Mouse (Mus musculus) embryonic facial prominence, embryonic 11.5 days (tissue): Measurements from ENCODE around the gene Gm20532. TPM values are rescaled to one million over a fixed set of nuclear protein-coding genes. Genes with fewer than 3 reads are reported as not detected.
A peak's percentile ranks its signal among the peaks of the same experiment; 100 is the strongest.

Source experiments
- ATAC-seq: fragments of 200-750 bp; cut with Nextera tagmentation; replicated peaks from 2 replicates; pipeline ENCODE4 v1.8.0; 2017; ENCODE audit warnings: low read depth; ENCODE audit not compliant: insufficient number of reproducible peaks, low FRiP score, low TSS enrichment
- DNase-seq: peaks from one replicate; pipeline ENCODE4 v3.0.0-alpha.2; 2015; ENCODE audit warnings: low spot score
- H3K27ac ChIP-seq: fragments of 300-500 bp; sonication (generic); replicated peaks from 2 replicates; pipeline ENCODE4 v1.5.1; 2014; ENCODE audit warnings: mild to moderate bottlenecking, low read depth, low read length, control low read depth
- H3K27me3 ChIP-seq: fragments of 300-500 bp; sonication (generic); 2 replicates; pipeline ENCODE4 v1.6.1; 2014; ENCODE audit warnings: mild to moderate bottlenecking, low read length, moderate library complexity, mixed read lengths; ENCODE audit not compliant: control insufficient read depth, insufficient read depth
- H3K36me3 ChIP-seq: fragments of 300-500 bp; sonication (generic); replicated peaks from 2 replicates; pipeline ENCODE4 v1.6.1; 2014; ENCODE audit warnings: low read depth, mild to moderate bottlenecking, low read length, moderate library complexity, mixed read lengths; ENCODE audit not compliant: control insufficient read depth, insufficient read depth
- H3K4me1 ChIP-seq: fragments of 300-500 bp; sonication (generic); 2 replicates; pipeline ENCODE4 v1.6.1; 2014; ENCODE audit warnings: low read length, mixed read lengths; ENCODE audit not compliant: control insufficient read depth, insufficient read depth
- H3K4me2 ChIP-seq: fragments of 300-500 bp; sonication (generic); 2 replicates; pipeline ENCODE4 v1.6.1; 2014; ENCODE audit warnings: low read depth, mild to moderate bottlenecking, control low read depth, low read length, moderate library complexity
- H3K4me3 ChIP-seq: fragments of 300-500 bp; sonication (generic); 2 replicates; pipeline ENCODE4 v1.5.1; 2014; ENCODE audit warnings: low read depth, low read length, control low read depth
- H3K9ac ChIP-seq: fragments of 300-500 bp; sonication (generic); replicated peaks from 2 replicates; pipeline ENCODE4 v1.6.1; 2014; ENCODE audit warnings: mild to moderate bottlenecking, control low read depth, low read length
- H3K9me3 ChIP-seq: fragments of 300-500 bp; sonication (generic); replicated peaks from 2 replicates; pipeline ENCODE4 v1.6.1; 2016; ENCODE audit warnings: mild to moderate bottlenecking, low read length, inconsistent platforms, mixed read lengths; ENCODE audit not compliant: control insufficient read depth
- WGBS: fragments of 180-500 bp; shearing (Covaris S2); extraction: QIAGEN DNeasy Blood & Tissue Kit; methylation state at CpG from one replicate; pipeline ENCODE4 v1.1.7; 2014; 5-methylcytosine and 5-hydroxymethylcytosine counted together
- polyA plus RNA-seq: library from polyadenylated mRNA; unstranded; fragments of >200 nt; fragmentation: Nextera tagmentation; extraction: Ambion mirVana; gene quantifications from 2 replicates; pipeline ENCODE4 v1.2.1, GENCODE M21; 2014

Gm20532 gene
- polyA plus RNA-seq, 1 experiment from 2014 or later = not detected

DNA sequence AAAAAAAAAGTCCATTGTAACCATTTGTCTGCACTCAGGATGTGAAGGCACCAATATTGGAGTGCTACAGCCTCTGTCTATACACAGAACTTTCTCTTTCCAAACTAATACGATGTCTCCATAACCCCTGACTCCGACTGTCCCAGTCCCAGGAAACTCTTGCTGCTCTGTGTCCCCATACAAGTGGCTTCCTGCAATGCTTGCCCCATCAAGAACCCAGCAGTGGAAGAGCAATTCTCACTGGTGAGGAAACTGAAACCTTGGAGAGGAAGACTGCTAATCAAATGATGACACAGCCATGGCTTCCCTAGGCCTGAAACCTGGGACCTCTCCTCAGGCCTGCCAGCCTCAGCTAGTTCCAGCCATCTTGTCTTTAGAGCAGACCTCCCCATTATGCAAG is 11.4 kb downstream of the Gm20532 start:
- no peaks in the 10 kb centered on the region for H3K9me3 ChIP-seq
- H3K9ac ChIP-seq = no peak overlapping the region
- H3K4me1 ChIP-seq = no peaks in the 10 kb centered on the region
- H3K36me3 ChIP-seq = no peaks in the 10 kb centered on the region
- no peak overlapping the region for H3K4me2 ChIP-seq
- DNase-seq (no peak), ATAC-seq (no peak)
- no peak overlapping the region for H3K27ac ChIP-seq
- 88% methylated on average over 2 of the region's 2 CpGs for WGBS
- no peak overlapping the region for H3K4me3 ChIP-seq
- H3K27me3 ChIP-seq = no peaks in the 10 kb centered on the region

DNA sequence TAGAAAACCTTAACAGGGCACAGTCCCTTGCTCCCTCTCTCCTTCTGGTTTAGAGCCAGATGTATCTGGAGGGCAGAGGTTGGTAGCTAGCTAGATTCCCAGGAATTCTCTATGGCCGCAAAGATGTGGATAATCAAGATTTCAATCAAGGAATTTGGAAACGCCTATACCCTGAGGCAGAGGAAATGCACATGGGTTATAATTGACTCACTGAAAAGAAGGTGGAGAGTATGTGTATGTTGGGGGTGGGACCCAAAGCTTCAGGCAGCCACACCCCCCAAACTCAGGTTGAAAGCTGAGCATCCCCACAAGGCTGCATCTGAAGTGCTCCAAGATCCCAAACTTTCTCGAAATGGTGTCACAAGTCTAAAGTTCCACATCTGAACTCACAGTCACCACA is 12.0 kb downstream of the Gm20532 start:
- no peaks in the 10 kb centered on the region for H3K36me3 ChIP-seq
- WGBS = 71% methylated on average over 3 of the region's 3 CpGs
- no peaks in the 10 kb centered on the region for H3K9me3 ChIP-seq
- no peaks in the 10 kb centered on the region for H3K4me1 ChIP-seq
- H3K9ac ChIP-seq = no peak overlapping the region
- no peak for ATAC-seq
- no peak for DNase-seq
- no peaks in the 10 kb centered on the region for H3K27me3 ChIP-seq
- no peak overlapping the region for H3K4me2 ChIP-seq
- no peak overlapping the region for H3K4me3 ChIP-seq
- H3K27ac ChIP-seq = no peak overlapping the region

DNA sequence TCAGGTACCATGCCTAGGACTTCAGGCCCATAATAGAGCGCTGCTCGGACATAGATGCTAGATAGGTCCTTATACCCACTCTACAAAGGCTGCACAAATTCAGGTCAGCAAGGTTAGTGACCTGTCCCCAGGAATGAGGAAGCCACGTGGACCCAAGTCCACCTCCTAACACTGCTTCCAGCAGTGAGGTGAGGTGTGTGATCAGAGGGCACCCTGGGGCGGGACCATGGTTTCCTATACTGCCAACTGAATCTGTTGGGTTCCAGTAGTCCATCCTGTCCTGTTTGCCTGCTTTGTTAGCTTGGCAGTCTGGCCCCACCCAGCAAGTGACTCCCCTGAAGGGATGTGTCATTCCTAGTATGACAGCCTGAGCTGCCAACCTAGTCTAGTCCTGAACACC is 13.5 kb downstream of the Gm20532 start:
- no peak for ATAC-seq
- H3K9me3 ChIP-seq = no peaks in the 10 kb centered on the region
- H3K4me1 ChIP-seq = no peaks in the 10 kb centered on the region; the same call in 1 of the 2 replicates
- no peaks in the 10 kb centered on the region for H3K36me3 ChIP-seq
- no peaks in the 10 kb centered on the region; the same call in 1 of the 2 replicates for H3K27me3 ChIP-seq
- no peak for DNase-seq
- H3K4me3 ChIP-seq = no peak overlapping the region
- no peak overlapping the region for H3K27ac ChIP-seq
- H3K4me2 ChIP-seq = no peak overlapping the region
- WGBS = 83% methylated on average over 4 of the region's 4 CpGs
- H3K9ac ChIP-seq = no peak overlapping the region

DNA sequence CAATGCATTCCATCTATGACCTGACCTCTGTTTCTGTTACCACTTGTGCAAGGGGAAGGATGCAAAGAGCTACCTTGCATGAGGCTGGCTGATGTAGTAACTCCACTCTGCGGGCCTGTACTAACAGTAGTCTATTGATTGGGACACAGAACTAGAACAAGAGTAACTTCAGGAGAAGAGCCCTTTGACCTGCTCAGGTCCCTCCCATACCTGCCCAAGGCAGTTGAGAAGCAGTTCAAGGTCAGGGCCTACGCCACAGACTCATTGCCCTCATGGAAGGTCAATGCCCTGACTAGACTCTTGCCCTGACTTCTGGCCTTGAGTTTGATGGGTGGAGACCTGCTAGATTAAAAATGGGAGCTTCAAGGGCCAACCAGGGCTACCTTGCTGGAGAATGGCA is 14.2 kb downstream of the Gm20532 start:
- H3K4me1 ChIP-seq = no peaks in the 10 kb centered on the region; the same call in 1 of the 2 replicates
- no peak overlapping the region for H3K9ac ChIP-seq
- no peaks in the 10 kb centered on the region for H3K36me3 ChIP-seq
- no peak overlapping the region for H3K4me3 ChIP-seq
- no peak overlapping the region for H3K27ac ChIP-seq
- 68% methylated on average over 2 of the region's 2 CpGs for WGBS
- DNase-seq (no peak), ATAC-seq (no peak)
- no peak overlapping the region for H3K4me2 ChIP-seq
- no peaks in the 10 kb centered on the region for H3K9me3 ChIP-seq
- H3K27me3 ChIP-seq = no peaks in the 10 kb centered on the region; the same call in 1 of the 2 replicates

GRCm38 (mm10) chr2:26601595-26601994 is 15.2 kb downstream of the Gm20532 start:
- no peaks in the 10 kb centered on the region for H3K36me3 ChIP-seq
- no peak overlapping the region for H3K4me2 ChIP-seq
- no peak for ATAC-seq
- 76% methylated on average over 1 of the region's 1 CpGs for WGBS
- H3K9ac ChIP-seq = no peak overlapping the region
- no peak overlapping the region for H3K4me3 ChIP-seq
- H3K9me3 ChIP-seq = no peaks in the 10 kb centered on the region
- no peak for DNase-seq
- H3K27me3 ChIP-seq = no peaks in the 10 kb centered on the region; the same call in 1 of the 2 replicates
- H3K4me1 ChIP-seq = no peaks in the 10 kb centered on the region; the same call in 1 of the 2 replicates
- no peak overlapping the region for H3K27ac ChIP-seq

DNA sequence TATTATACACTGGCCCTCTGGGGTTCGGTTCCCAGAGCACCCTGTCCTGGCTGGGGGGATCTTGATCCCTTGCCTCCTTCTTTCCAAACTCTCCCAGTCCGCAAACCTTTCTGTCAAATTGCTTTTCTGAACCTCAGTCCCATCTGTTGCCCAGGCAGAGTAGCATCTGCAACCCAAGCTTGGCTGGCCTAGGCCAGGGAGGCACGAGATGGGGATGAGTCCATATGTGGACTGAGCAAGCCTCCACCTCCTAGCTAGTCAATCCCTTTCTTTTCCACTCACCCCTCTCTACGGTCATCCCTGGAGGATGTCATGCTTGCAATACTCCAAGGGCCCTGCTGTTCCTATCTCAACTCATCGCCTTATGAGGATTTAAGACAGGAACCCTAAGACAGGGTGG is 16.2 kb downstream of the Gm20532 start:
- 84% methylated on average over 5 of the region's 5 CpGs for WGBS
- no peak overlapping the region for H3K4me3 ChIP-seq
- no peak overlapping the region for H3K4me2 ChIP-seq

DNA sequence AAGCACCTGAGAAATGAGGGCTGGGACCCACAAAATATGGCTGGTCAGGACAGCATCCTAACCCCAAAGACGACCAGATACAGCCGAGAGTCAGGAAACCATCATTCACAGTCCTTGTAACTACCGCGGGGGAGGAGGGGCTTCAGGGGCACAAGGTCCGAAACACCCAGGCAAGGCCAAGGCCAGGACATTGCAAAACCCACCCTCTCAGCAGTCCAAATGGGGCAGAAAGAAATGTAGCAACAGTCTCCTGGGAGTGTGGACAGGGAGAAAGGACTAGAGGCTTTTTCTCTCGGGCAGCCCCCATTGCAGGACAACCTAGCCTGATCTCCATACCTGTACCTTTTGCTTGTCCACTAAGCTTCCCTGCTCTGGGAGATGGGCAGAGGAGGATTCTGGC is 16.7 kb downstream of the Gm20532 start:
- no peaks in the 10 kb centered on the region; the same call in 1 of the 2 replicates for H3K4me1 ChIP-seq
- peak overlapping the region; percentile 54 for H3K4me3 ChIP-seq
- ATAC-seq = no peak
- H3K36me3 ChIP-seq = no peaks in the 10 kb centered on the region
- H3K9me3 ChIP-seq = no peaks in the 10 kb centered on the region
- H3K27me3 ChIP-seq = no peaks in the 10 kb centered on the region; the same call in 1 of the 2 replicates
- no peak for DNase-seq
- WGBS = 16% methylated on average over 6 of the region's 6 CpGs
- peak overlapping the region; percentile 77 for H3K9ac ChIP-seq
- H3K4me2 ChIP-seq = peak overlapping the region; percentile 91
- H3K27ac ChIP-seq = no peak overlapping the region

More for the DNA sequence above, 16.2 kb downstream of the Gm20532 start:
- DNase-seq (no peak), ATAC-seq (no peak)
- H3K27ac ChIP-seq = no peak overlapping the region
- no peaks in the 10 kb centered on the region for H3K9me3 ChIP-seq
- H3K4me1 ChIP-seq = no peaks in the 10 kb centered on the region; the same call in 1 of the 2 replicates
- no peaks in the 10 kb centered on the region; the same call in 1 of the 2 replicates for H3K27me3 ChIP-seq
- H3K36me3 ChIP-seq = no peaks in the 10 kb centered on the region
- no peak overlapping the region for H3K9ac ChIP-seq

DNA sequence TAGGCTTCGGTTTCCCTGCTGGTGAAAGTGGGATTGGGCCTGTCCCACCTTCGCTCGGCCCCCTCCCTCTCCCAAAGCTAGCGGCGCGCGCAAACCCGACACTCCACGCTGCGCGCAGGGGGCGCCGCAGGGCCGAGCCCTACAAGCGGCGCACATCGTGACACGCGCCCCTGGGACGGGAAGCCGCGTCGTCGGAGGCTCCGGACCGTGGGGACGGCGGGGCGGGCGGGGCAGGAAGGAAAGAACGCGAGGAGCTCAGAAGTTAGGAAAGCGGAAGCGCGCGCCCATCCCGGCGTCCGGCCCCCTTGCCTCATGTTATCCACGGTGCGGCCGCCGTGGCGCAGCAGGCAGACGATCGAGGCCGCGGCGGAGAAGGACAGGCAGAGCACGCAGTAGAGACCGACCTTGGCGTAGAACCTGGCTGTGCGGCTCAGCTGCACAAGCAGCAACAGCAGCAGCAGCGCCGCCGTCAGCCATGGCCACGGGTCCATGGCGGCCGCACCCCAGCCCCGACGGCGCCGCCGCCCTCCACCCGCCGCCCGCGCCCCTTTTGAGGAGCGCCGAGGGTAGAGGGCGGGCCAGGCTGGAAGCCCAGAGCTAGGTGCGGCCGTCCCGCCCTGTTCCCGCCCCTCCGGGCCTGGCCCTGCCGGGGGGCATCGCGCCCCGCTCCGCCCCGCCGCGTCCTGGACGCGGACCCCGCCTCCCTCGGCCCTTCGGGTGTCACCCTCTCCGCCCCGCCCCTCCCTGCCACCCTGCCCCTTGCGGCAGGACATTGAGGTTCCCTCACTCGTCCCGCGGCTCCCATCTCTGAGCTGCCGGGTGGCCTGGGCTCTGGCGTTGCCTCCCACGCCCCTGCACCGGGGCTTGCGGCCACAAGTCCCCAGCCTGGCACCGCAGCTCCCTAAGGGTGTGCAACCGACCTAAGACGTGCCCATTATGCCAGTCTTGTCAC is 17.6 kb downstream of the Gm20532 start, which contains the start of gene Agpat2:
Agpat2 (minus strand) TSS at position 698 of the 952 bp plus-strand sequence.
- peak within 1 kb of the TSS; percentile 91 for H3K4me2 ChIP-seq
- no peaks in the 10 kb centered on the region; the same call in 1 of the 2 replicates for H3K27me3 ChIP-seq
- H3K27ac ChIP-seq = no peak within 1 kb of the TSS
- H3K4me1 ChIP-seq = no peaks in the 10 kb centered on the region; the same call in 1 of the 2 replicates
- DNase-seq = peak; percentile 77
- H3K4me3 ChIP-seq = peak within 1 kb of the TSS; percentile 54
- H3K9ac ChIP-seq = peak within 1 kb of the TSS; percentile 77
- H3K9me3 ChIP-seq = no peaks in the 10 kb centered on the region
- under 1% methylated on average over 81 of the region's 103 CpGs for WGBS
- ATAC-seq = peak; percentile 63
- no peaks in the 10 kb centered on the region for H3K36me3 ChIP-seq
